Comparison of ENCODE assay signal across 9 mouse cellular contexts in genomic region chr7:99813394-99813793, GRCm38 (mm10). TPM values are rescaled to one million over a fixed set of nuclear protein-coding genes. Genes with fewer than 3 reads are reported as not detected.
DNase-seq lines count a peak whose midpoint lies in the region; TF ChIP-seq lines count a peak whose summit lies in the region.
"Had no signal": no experiment of that assay in that cellular context is flagged by ENCODE, and none has a peak within 500 bp of the region (broad histone marks: within the 10 kb centered on the region; RNA-seq: fewer than 3 reads in every experiment).

No protein-coding gene starts in this region.

- peak; percentile 18 for DNase-seq in layer of hippocampus, adult 11-12 months (ENCODE audit: low spot score)
- no peak for DNase-seq in layer of hippocampus, postnatal 14 days (ENCODE audit: low spot score in 2 of 2)
- DNase-seq in ES-E14 (ENCODE audit: low read depth, low spot score): peak; percentile 20
- peak; percentile 67 to 68 for DNase-seq in adrenal gland, postnatal 36 days
- DNase-seq in kidney, postnatal 36 days: peak; percentile 30 to 79
- peak; percentile 73 for DNase-seq in testis, postnatal 10 days (ENCODE audit: low spot score)
- DNase-seq in hindbrain, embryonic 10.5 days (ENCODE audit: low spot score): no peak

- H3K27me3 ChIP-seq in hindbrain, embryonic 10.5 days (ENCODE audit: insufficient read depth, poor library complexity, severe bottlenecking): no peaks in the 10 kb centered on the region

- 91% methylated on average over 11 of the region's 11 CpGs for WGBS in hindbrain, embryonic 10.5 days

- no peaks in the 10 kb centered on the region for H3K36me3 ChIP-seq in ES-E14 (ENCODE audit: control insufficient read depth, insufficient read depth, low read length, poor library complexity, severe bottlenecking)
- no peaks in the 10 kb centered on the region for H3K36me3 ChIP-seq in hindbrain, embryonic 10.5 days

- H3K27ac ChIP-seq in ES-E14 (ENCODE audit: insufficient read depth, low read depth, low read length, poor library complexity, severe bottlenecking): no peak overlapping the region
- H3K27ac ChIP-seq in hindbrain, embryonic 10.5 days: no peak overlapping the region

- no peaks in the 10 kb centered on the region for H3K4me1 ChIP-seq in ES-E14 (ENCODE audit: control insufficient read depth in 2 of 2, insufficient read depth in 2 of 2, low read length in 2 of 2, poor library complexity in 1 of 2)
- H3K4me1 ChIP-seq in hindbrain, embryonic 10.5 days (replicated peaks): 0 out of 2 replicates have a peak, but pooled peaks cover 2% of the 10 kb centered on the region

- no peak overlapping the region for H3K4me3 ChIP-seq in ES-E14 (ENCODE audit: insufficient read depth in 1 of 2, low read depth in 1 of 2, low read length in 2 of 2, poor library complexity in 1 of 2, severe bottlenecking in 1 of 2)
- H3K4me3 ChIP-seq in hindbrain, embryonic 10.5 days: no peak overlapping the region

- H3K9me3 ChIP-seq in ES-E14 (ENCODE audit: control insufficient read depth, insufficient read depth, low read depth, low read length): no peaks in the 10 kb centered on the region
- no peaks in the 10 kb centered on the region for H3K9me3 ChIP-seq in hindbrain, embryonic 10.5 days

- in situ Hi-C loops in ES-E14 (cut with MboI; ENCODE audit: low sequenced_read_pairs in 2 of 2, unreplicated experiment in 2 of 2): no loop called here

- H3K9ac ChIP-seq in ES-E14 (ENCODE audit: insufficient read depth, low read depth, low read length, poor library complexity, severe bottlenecking): no peak overlapping the region

TF ChIP-seq in ES-E14, 5 proteins besides CTCF, POLR2A, EP300 and RAD21:
- TF ChIP-seq HCFC1 (IDR thresholded peaks at IDR 0.05; ENCODE audit: borderline replicate concordance, insufficient read depth, low read length) (no peak), MAFK (IDR thresholded peaks at IDR 0.05; ENCODE audit: insufficient read depth, low read depth, low read length) (no peak), ZC3H11A (IDR thresholded peaks at IDR 0.05; ENCODE audit: borderline replicate concordance, low read depth, low read length) (no peak), ZNF384 (IDR thresholded peaks at IDR 0.05; ENCODE audit: low read depth, low read length) (no peak), CHD2 (IDR thresholded peaks at IDR 0.05; ENCODE audit: low read depth, low read length) (no peak)

RNA-seq across cellular contexts. Expression of gene Neu3, which starts 14.8 kb away (rescaled TPM):
- total RNA-seq in layer of hippocampus, postnatal 14 days (2021): 1 to 10 TPM; 3.2 to 4.1 TPM
- 2.2 and 2.4 TPM in 2 replicates for total RNA-seq in ES-E14 (2012; rRNA removed)
- 1 to 10 TPM; 2.3 to 2.4 TPM for total RNA-seq in adrenal gland, postnatal 36 days (2021)
- 1.9 and 2.1 TPM in 2 replicates for polyA plus RNA-seq in hindbrain, embryonic 10.5 days (2016; fragmentation: Nextera tagmentation; extraction: Ambion mirVana)

RNA-seq across cellular contexts. Expression of gene Xrra1, which starts 45.5 kb away (rescaled TPM):
- total RNA-seq in layer of hippocampus, postnatal 14 days (2021): 1 to 10 TPM in 1 of 2 experiments, under 1 TPM in 1; 0.88 to 1.3 TPM
- 0.40 and 0.74 TPM in 2 replicates for total RNA-seq in ES-E14 (2012; rRNA removed)
- total RNA-seq in adrenal gland, postnatal 36 days (2021): 1 to 10 TPM in 1 of 2 experiments, under 1 TPM in 1; 0.33 to 5.5 TPM
- 0.46 and 0.68 TPM in 2 replicates for polyA plus RNA-seq in hindbrain, embryonic 10.5 days (2016; fragmentation: Nextera tagmentation; extraction: Ambion mirVana)

RNA-seq across cellular contexts. Expression of gene Spcs2, which starts 49.9 kb away (rescaled TPM):
- 10 to 100 TPM; 86.8 to 97.0 TPM for total RNA-seq in layer of hippocampus, postnatal 14 days (2021)
- 247 and 260 TPM in 2 replicates for total RNA-seq in ES-E14 (2012; rRNA removed)
- 100 to 1,000 TPM; 181 to 214 TPM for total RNA-seq in adrenal gland, postnatal 36 days (2021)
- 352 and 393 TPM in 2 replicates for polyA plus RNA-seq in hindbrain, embryonic 10.5 days (2016; fragmentation: Nextera tagmentation; extraction: Ambion mirVana)

RNA-seq across cellular contexts. Expression of gene Olfr521, which starts 50.1 kb away (rescaled TPM):
- not detected for total RNA-seq in layer of hippocampus, postnatal 14 days (2021)
- not detected in 2 replicates for total RNA-seq in ES-E14 (2012; rRNA removed)
- total RNA-seq in adrenal gland, postnatal 36 days (2021): not detected
- polyA plus RNA-seq in hindbrain, embryonic 10.5 days (2016; fragmentation: Nextera tagmentation; extraction: Ambion mirVana): not detected in 2 replicates
- polyA plus RNA-seq: embryonic facial prominence, embryonic 14.5 days; limb, embryonic 11.5 days had no signal

Comparison
In these comparisons a context has a peak if more than half of its experiments do, and no peak if none do; other contexts are left out.
1. DNase-seq: peak in layer of hippocampus, adult 11-12 months (single experiment), ES-E14 (single experiment), adrenal gland, postnatal 36 days (2 of 2), kidney, postnatal 36 days (2 of 2) and testis, postnatal 10 days (single experiment); none in layer of hippocampus, postnatal 14 days (0 of 2) and hindbrain, embryonic 10.5 days (single experiment).